Mouse (Mus musculus) liver, embryonic 14.5 days (tissue): ENCODE data around the gene Agtpbp1.

Source experiments
- CTCF ChIP-seq: IDR thresholded peaks from 2 replicates; pipeline ENCODE4 v1.5.1; 2016; ENCODE audit warnings: antibody characterized with exemption, low read depth, control low read depth
- EP300 ChIP-seq: IDR thresholded peaks from 2 replicates; pipeline ENCODE4 v1.6.1; 2016; ENCODE audit warnings: antibody characterized with exemption, low read depth

- TF ChIP-seq EP300 (no peak), CTCF (no peak)
Measured at GRCm38 (mm10) chr13:59624903-59625302, 39.9 kb upstream of the Agtpbp1 start.
